Mouse (Mus musculus) neural tube, embryonic 15.5 days (tissue): ENCODE data around the gene Clec18a. TPM values are rescaled to one million over a fixed set of nuclear protein-coding genes. Genes with fewer than 3 reads are reported as not detected.
A peak's percentile ranks its signal among the peaks of the same experiment; 100 is the strongest.

Experiments used
- ATAC-seq: fragments of 200-750 bp; cut with Nextera tagmentation; 2 replicates; pipeline ENCODE4 v1.8.0; 2017; ENCODE audit warnings: mild to moderate bottlenecking, moderate TSS enrichment, moderate library complexity; ENCODE audit not compliant: low FRiP score
- H3K27ac ChIP-seq: fragments of 300-500 bp; sonication (generic); replicated peaks from 2 replicates; pipeline ENCODE4 v1.5.1; 2015; ENCODE audit warnings: mild to moderate bottlenecking, inconsistent platforms
- H3K27me3 ChIP-seq: fragments of 300-500 bp; sonication (generic); replicated peaks from 2 replicates; pipeline ENCODE4 v1.6.1; 2015; ENCODE audit warnings: inconsistent platforms
- H3K36me3 ChIP-seq: fragments of 300-500 bp; sonication (generic); 2 replicates; pipeline ENCODE4 v1.6.1; 2015; ENCODE audit warnings: inconsistent platforms
- H3K4me1 ChIP-seq: fragments of 300-500 bp; sonication (generic); 2 replicates; pipeline ENCODE4 v1.6.1; 2015; ENCODE audit warnings: inconsistent platforms
- H3K4me2 ChIP-seq: fragments of 300-500 bp; sonication (generic); 2 replicates; pipeline ENCODE4 v1.6.1; 2015; ENCODE audit warnings: inconsistent platforms, mild to moderate bottlenecking, moderate library complexity
- H3K4me3 ChIP-seq: fragments of 300-500 bp; sonication (generic); replicated peaks from 2 replicates; pipeline ENCODE4 v1.5.1; 2015; ENCODE audit warnings: mild to moderate bottlenecking, inconsistent platforms
- H3K9ac ChIP-seq: fragments of 300-500 bp; sonication (generic); replicated peaks from 2 replicates; pipeline ENCODE4 v1.6.1; 2015; ENCODE audit warnings: mild to moderate bottlenecking, inconsistent platforms
- H3K9me3 ChIP-seq: fragments of 300-500 bp; sonication (generic); replicated peaks from 2 replicates; pipeline ENCODE4 v1.6.1; 2016; ENCODE audit warnings: inconsistent platforms
- WGBS: fragments of 180-500 bp; shearing (Covaris S2); methylation state at CpG from one replicate; pipeline ENCODE4 v1.1.7; 2015; ENCODE audit warnings: mixed read lengths; 5-methylcytosine and 5-hydroxymethylcytosine counted together
- polyA plus RNA-seq: library from polyadenylated mRNA; unstranded; fragments of >200 nt; fragmentation: Nextera tagmentation; extraction: Ambion mirVana; gene quantifications from 2 replicates; pipeline ENCODE4 v1.2.1, GENCODE M21; 2015

Gene Clec18a
- polyA plus RNA-seq, 1 experiment from 2014 or later, result 0.31 TPM

GRCm38 (mm10) chr8:111055031-111055634 is 37.1 kb downstream of the Clec18a start:
- ATAC-seq, result no peak
- H3K27me3 ChIP-seq, result no peaks in the 10 kb centered on the region
- H3K27ac ChIP-seq, result no peak overlapping the region
- peaks cover 17% of the 10 kb centered on the region for H3K4me1 ChIP-seq
- no peak overlapping the region for H3K4me2 ChIP-seq
- peaks cover 58% of the 10 kb centered on the region for H3K36me3 ChIP-seq
- 91% methylated on average over 17 of the region's 17 CpGs for WGBS
- no peak overlapping the region for H3K9ac ChIP-seq
- no peaks in the 10 kb centered on the region for H3K9me3 ChIP-seq
- no peak overlapping the region for H3K4me3 ChIP-seq

GRCm38 (mm10) chr8:111053827-111054518 is 38.3 kb downstream of the Clec18a start:
- 96% methylated on average over 12 of the region's 12 CpGs for WGBS
- Histone ChIP-seq H3K36me3 (peaks cover 69% of the 10 kb centered on the region), H3K27me3 (no peaks in the 10 kb centered on the region), H3K4me1 (peaks cover 16% of the 10 kb centered on the region), H3K4me3 (no peak overlapping the region), H3K9ac (no peak overlapping the region), H3K27ac (no peak overlapping the region), H3K4me2 (no peak overlapping the region), H3K9me3 (no peaks in the 10 kb centered on the region)
- ATAC-seq, result no peak

GRCm38 (mm10) chr8:111049106-111049505 is 43.1 kb downstream of the Clec18a start:
- H3K9me3 ChIP-seq, result no peaks in the 10 kb centered on the region
- H3K36me3 ChIP-seq, result peaks cover 98% of the 10 kb centered on the region
- WGBS, result 92% methylated on average over 7 of the region's 7 CpGs
- no peak overlapping the region for H3K4me2 ChIP-seq
- no peak for ATAC-seq
- H3K27me3 ChIP-seq, result no peaks in the 10 kb centered on the region
- H3K27ac ChIP-seq, result no peak overlapping the region
- no peak overlapping the region for H3K4me3 ChIP-seq
- H3K9ac ChIP-seq, result no peak overlapping the region
- no peaks in the 10 kb centered on the region for H3K4me1 ChIP-seq

DNA sequence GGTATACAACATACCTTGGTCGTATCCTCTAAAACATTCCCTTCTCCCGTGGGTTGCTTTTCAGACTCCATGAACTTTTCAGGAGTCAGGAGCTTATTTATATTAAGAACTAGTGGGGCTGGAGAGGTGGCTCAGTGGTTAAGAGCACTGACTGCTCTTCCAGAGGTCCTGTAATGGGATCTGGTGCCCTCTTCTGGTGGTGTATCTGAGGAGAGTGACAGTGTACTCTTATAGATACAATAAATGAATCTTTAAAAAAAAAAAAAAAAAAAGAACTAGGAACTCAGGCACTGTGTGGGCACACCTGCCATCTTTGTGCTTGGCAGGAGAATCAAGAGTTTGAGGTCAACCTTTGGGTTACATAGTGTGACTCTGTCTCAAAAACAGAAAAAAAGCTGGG is 43.5 kb downstream of the Clec18a start:
- no peaks in the 10 kb centered on the region for H3K9me3 ChIP-seq
- no peaks in the 10 kb centered on the region for H3K4me1 ChIP-seq
- no peak overlapping the region for H3K4me2 ChIP-seq
- no peak overlapping the region for H3K9ac ChIP-seq
- no peak overlapping the region for H3K27ac ChIP-seq
- no peak overlapping the region for H3K4me3 ChIP-seq
- no peak for ATAC-seq
- H3K36me3 ChIP-seq, result peaks cover 98% of the 10 kb centered on the region
- whole genome bisulfite sequencing, result 92% methylated on average over 2 of the region's 2 CpGs
- H3K27me3 ChIP-seq, result no peaks in the 10 kb centered on the region

DNA sequence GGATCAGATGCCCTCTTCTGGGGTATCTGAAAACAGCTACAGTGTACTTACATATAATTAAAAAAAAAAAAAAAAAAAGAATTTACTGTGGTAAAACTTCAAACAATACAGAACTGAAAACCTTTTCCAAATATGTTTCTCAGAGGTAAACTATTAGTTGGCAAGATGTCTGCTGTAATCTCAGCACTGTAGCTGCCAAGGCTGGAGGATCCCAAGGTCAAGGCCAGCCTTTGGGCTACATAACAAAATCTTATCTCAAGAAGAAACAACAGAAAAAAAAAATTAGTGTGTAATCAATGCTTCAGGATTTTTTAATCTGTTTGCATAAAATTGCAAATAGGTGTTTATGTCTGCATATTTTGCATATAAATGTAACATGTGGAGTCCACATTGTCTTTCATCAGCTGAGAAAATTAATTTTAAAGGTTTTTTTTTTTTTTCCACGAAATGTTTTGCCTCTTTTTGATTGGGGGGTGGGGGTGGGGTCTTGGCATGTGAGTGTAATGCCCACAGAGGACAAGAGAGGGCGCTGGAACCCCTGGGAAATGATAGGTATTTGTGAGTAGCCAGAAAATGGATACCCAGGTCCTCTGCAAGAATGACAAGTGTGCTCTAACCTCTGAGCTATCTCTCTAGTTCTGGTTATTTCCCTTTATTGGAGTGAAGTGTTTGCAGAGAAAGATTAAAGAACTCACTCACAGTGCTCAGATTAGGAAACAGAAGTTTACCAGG is 48.1 kb downstream of the Clec18a start:
- no peaks in the 10 kb centered on the region for H3K27me3 ChIP-seq
- 48% methylated on average over 2 of the region's 2 CpGs for WGBS

DNA sequence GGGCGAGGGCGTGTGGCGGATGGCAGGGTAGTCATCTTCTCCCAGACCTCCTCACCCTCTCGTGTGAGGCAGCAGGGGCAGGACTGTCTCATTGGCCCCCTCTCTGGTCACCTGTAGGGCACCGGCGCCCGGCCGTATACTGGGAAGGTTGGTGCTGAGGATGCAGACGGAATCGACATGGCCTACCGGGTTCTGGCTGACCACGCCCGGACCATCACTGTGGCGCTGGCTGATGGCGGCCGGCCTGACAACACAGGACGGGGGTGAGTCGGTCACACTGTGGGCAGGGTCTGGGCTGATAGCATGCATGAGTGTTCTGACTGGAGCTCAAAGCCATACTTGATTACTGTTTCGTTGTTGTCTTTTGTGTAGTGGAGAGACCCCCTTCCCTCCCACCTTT is 49.7 kb downstream of the Clec18a start:
- peaks cover 96% of the 10 kb centered on the region for H3K36me3 ChIP-seq
- no peaks in the 10 kb centered on the region for H3K9me3 ChIP-seq
- H3K9ac ChIP-seq, result no peak overlapping the region
- no peaks in the 10 kb centered on the region for H3K27me3 ChIP-seq
- no peak overlapping the region for H3K4me2 ChIP-seq
- ATAC-seq, result no peak
- WGBS, result 96% methylated on average over 19 of the region's 19 CpGs
- H3K4me1 ChIP-seq, result no peaks in the 10 kb centered on the region
- H3K27ac ChIP-seq, result no peak overlapping the region
- H3K4me3 ChIP-seq, result no peak overlapping the region

More for the DNA sequence above, 48.1 kb downstream of the Clec18a start:
- Histone ChIP-seq H3K9ac (no peak overlapping the region), H3K27ac (no peak overlapping the region), H3K9me3 (no peaks in the 10 kb centered on the region), H3K36me3 (peaks cover 96% of the 10 kb centered on the region), H3K4me2 (no peak overlapping the region), H3K4me3 (no peak overlapping the region), H3K4me1 (no peaks in the 10 kb centered on the region)
- ATAC-seq, result no peak

DNA sequence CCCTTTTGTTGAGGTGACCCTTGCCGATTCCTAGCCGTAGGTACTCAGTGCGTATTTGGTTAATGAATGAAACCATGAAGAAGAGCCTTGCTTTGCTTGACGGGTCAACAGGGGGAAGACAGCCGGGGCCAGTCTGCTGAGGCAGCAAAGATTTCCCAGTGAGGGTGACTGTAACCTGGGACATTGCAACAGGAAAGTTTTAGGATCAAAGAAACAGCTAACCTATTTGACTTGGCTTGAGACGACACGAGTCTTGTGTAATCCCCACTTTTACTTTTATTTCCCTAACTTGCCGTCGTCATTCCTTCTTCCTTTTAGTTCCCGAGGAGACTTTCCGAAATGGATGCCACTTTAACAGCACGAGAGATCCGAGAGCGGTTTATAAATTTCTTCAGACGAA is 55.6 kb downstream of the Clec18a start:
- 93% methylated on average over 15 of the region's 15 CpGs for WGBS
- H3K4me2 ChIP-seq, result no peak overlapping the region
- H3K9me3 ChIP-seq, result no peaks in the 10 kb centered on the region
- no peak overlapping the region for H3K4me3 ChIP-seq
- H3K36me3 ChIP-seq, result peaks cover 46% of the 10 kb centered on the region
- peaks cover 25% of the 10 kb centered on the region for H3K4me1 ChIP-seq
- no peak overlapping the region for H3K27ac ChIP-seq
- 0 out of 2 replicates have a peak, but pooled peaks cover under 1% of the 10 kb centered on the region for H3K27me3 ChIP-seq
- H3K9ac ChIP-seq, result no peak overlapping the region
- ATAC-seq, result no peak

DNA sequence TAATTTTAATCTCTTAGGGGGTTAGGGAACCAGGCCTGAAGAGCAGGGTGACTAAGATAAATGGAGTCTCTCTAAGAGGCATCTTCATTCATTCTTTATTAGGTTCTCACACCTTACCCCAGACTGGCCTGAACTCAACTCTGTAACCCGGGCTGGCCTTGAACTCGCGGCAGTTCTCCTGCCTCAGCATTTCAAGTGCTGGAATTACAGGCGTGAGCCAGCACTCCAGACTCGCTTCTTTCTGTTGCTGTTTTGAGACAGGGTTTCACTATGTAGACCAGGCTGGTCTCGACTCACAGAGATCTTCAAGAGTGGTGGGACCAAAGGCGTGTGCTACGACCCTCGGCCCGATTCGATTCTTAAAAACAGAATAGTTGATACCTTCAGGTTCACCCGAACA is 58.0 kb downstream of the Clec18a start:
- ATAC-seq, result peak; percentile 3; the same call in 1 of the 2 replicates

DNA sequence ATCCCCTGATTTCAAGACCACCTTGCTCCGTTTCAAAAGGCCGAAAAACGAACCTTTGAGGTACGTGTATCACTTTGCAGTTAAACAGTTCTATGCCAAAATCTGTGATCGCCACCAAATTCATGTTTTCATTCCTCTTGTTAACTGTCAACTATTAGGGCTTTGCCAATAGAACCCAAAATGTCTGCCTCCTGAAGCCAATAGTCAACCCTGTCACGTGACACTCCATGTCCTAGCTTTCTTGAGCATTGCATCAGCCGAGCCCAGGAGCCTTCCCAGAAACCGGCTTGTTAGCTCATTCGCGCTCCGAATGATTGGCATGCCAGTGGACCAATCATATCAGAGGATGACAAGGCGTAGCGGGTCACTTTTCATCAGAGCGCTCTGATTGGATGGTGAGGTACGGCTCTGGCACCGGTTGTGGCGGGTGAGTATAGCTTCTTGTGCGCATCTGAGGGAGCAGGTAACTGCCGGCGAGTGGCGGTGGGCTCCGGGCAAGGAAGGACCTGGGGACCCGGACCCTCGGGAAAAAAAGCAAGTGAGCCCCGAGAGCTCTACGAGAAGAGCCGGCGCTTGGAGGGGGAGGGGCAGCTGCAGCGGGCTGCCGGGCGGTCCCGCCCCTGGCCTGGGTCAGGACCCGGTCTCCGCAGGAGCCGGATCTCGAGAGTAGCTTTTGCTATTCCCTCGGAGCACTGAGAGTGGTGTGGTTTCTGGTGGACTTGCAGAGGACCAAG is 58.6 kb downstream of the Clec18a start:
- Histone ChIP-seq H3K27me3 (peaks cover 10% of the 10 kb centered on the region; the same call in 1 of the 2 replicates), H3K4me2 (peak overlapping the region; percentile 66), H3K4me1 (peaks cover 25% of the 10 kb centered on the region), H3K9ac (peak overlapping the region; percentile 76), H3K36me3 (peaks cover 19% of the 10 kb centered on the region), H3K4me3 (peak overlapping the region; percentile 73), H3K27ac (peak overlapping the region; percentile 85), H3K9me3 (no peaks in the 10 kb centered on the region)
- 5% methylated on average over 37 of the region's 37 CpGs for WGBS
- peak; percentile 99 for ATAC-seq

More for the DNA sequence above, 58.0 kb downstream of the Clec18a start:
- H3K27me3 ChIP-seq, result peaks cover 10% of the 10 kb centered on the region; the same call in 1 of the 2 replicates
- peak overlapping the region; percentile 66 for H3K4me2 ChIP-seq
- H3K9ac ChIP-seq, result peak overlapping the region; percentile 76
- no peaks in the 10 kb centered on the region for H3K9me3 ChIP-seq
- H3K27ac ChIP-seq, result peak overlapping the region; percentile 85
- peak overlapping the region; percentile 73 for H3K4me3 ChIP-seq
- H3K36me3 ChIP-seq, result peaks cover 25% of the 10 kb centered on the region
- 18% methylated on average over 12 of the region's 12 CpGs for WGBS
- H3K4me1 ChIP-seq, result peaks cover 25% of the 10 kb centered on the region

DNA sequence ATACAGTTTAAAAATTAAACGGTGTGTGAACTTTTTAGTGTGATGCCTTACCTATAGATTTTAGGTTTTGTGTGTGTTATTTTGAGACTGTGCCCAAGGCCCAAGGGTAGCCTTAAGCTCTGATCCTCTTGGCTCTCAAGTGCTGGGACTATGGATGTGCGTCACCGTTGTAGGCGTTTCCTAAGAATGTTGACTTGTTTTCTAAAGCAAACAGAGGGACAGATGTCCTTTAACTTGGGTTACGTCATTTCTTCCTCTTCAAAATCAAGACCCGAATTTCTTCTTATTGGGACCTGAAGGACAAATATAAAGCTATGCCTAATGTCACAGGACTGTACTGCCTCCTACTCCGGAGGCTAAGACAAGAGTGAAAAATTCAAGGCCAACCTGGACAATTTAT is 59.3 kb downstream of the Clec18a start, which contains the start of gene Aars:
Gene Aars (plus strand): TSS at position 229 of the 400 bp plus-strand sequence.
- 96% methylated on average over 7 of the region's 7 CpGs for WGBS
- Histone ChIP-seq H3K9ac (peak within 1 kb of the TSS; percentile 76), H3K9me3 (no peaks in the 10 kb centered on the region), H3K36me3 (peaks cover 13% of the 10 kb centered on the region), H3K27me3 (peaks cover 10% of the 10 kb centered on the region; the same call in 1 of the 2 replicates), H3K27ac (peak within 1 kb of the TSS; percentile 85), H3K4me1 (peaks cover 30% of the 10 kb centered on the region), H3K4me3 (peak within 1 kb of the TSS; percentile 73), H3K4me2 (peak within 1 kb of the TSS; percentile 66)
- no peak for ATAC-seq

- ATAC-seq, result no peak
- no peak within 1 kb of the TSS for H3K4me3 ChIP-seq
- peaks cover 1% of the 10 kb centered on the region; the same call in 1 of the 2 replicates for H3K36me3 ChIP-seq
- H3K4me2 ChIP-seq, result no peak within 1 kb of the TSS
- H3K27me3 ChIP-seq, result peaks cover 10% of the 10 kb centered on the region; the same call in 1 of the 2 replicates
- H3K9ac ChIP-seq, result no peak within 1 kb of the TSS
- WGBS, result 96% methylated on average over 19 of the region's 19 CpGs
- H3K27ac ChIP-seq, result no peak within 1 kb of the TSS
- H3K4me1 ChIP-seq, result peaks cover 32% of the 10 kb centered on the region
- no peaks in the 10 kb centered on the region for H3K9me3 ChIP-seq
These were observed 60.7 kb downstream of the Clec18a start, which contains the start of gene Ddx19b for GRCm38 (mm10) chr8:111031572-111031971. TSS of gene Ddx19b (minus strand) at chr8:111031751.
